Mouse (Mus musculus): ENCODE data around the gene Art4. TPM values are rescaled to one million over a fixed set of nuclear protein-coding genes. Genes with fewer than 3 reads are reported as not detected.

Gene Art4
- total and polyA plus RNA-seq, 3 experiments = 1.7 to 30.5 (median 27.8) TPM

GRCm38 (mm10) chr6:136848971-136849370, 8.6 kb downstream of the Art4 start:
- H3K36me3 ChIP-seq (replicated peaks) = peaks cover 53% of the 10 kb centered on the region
- H3K4me3 ChIP-seq (ENCODE audit: low read depth, low read length) = no peak overlapping the region
- H3K9me3 ChIP-seq (replicated peaks) = no peaks in the 10 kb centered on the region
- ATAC-seq (ENCODE audit: extremely low read depth, insufficient number of reproducible peaks, low FRiP score, poor library complexity, severe bottlenecking) (no peak), DNase-seq (ENCODE audit: low spot score) (no peak)
- no peak for TF ChIP-seq TAL1 (conservative IDR thresholded peaks at IDR 0.05; ENCODE audit: low read depth, low read length)
- peaks cover 29% of the 10 kb centered on the region for H3K4me1 ChIP-seq (ENCODE audit: insufficient read depth, low read depth, low read length)
- no peaks in the 10 kb centered on the region for H3K27me3 ChIP-seq (ENCODE audit: insufficient read depth, low read length)

GRCm38 (mm10) chr6:136848399-136848798, 9.1 kb downstream of the Art4 start:
- DNase-seq (ENCODE audit: low spot score) (no peak), ATAC-seq (ENCODE audit: extremely low read depth, insufficient number of reproducible peaks, low FRiP score, poor library complexity, severe bottlenecking) (no peak)
- Histone ChIP-seq H3K27me3 (ENCODE audit: insufficient read depth, low read length) (no peaks in the 10 kb centered on the region), H3K9me3 (replicated peaks) (no peaks in the 10 kb centered on the region), H3K4me3 (ENCODE audit: low read depth, low read length) (no peak overlapping the region), H3K4me1 (ENCODE audit: insufficient read depth, low read depth, low read length) (peaks cover 24% of the 10 kb centered on the region), H3K36me3 (replicated peaks) (peaks cover 50% of the 10 kb centered on the region)
- no peak for TF ChIP-seq GATA2 (IDR thresholded peaks at IDR 0.05; ENCODE audit: borderline replicate concordance, low read depth, low read length)
- no peak for TF ChIP-seq TAL1 (conservative IDR thresholded peaks at IDR 0.05; ENCODE audit: low read depth, low read length)
- no peak for TF ChIP-seq CTCF (IDR thresholded peaks at IDR 0.05; ENCODE audit: low read depth, low read length)
- no peak for TF ChIP-seq GATA1 (IDR thresholded peaks at IDR 0.05; ENCODE audit: borderline replicate concordance, low read length)
- no peak for TF ChIP-seq POLR2AphosphoS5 (IDR thresholded peaks at IDR 0.05; ENCODE audit: insufficient replicate concordance, low read depth, low read length)

- TF ChIP-seq CTCF (IDR thresholded peaks at IDR 0.05; ENCODE audit: low read depth, low read length) = 0 out of 2 replicates have a peak, but pooled peaks have one; percentile 16
- TF ChIP-seq POLR2AphosphoS5 (IDR thresholded peaks at IDR 0.05; ENCODE audit: insufficient replicate concordance, low read depth, low read length) = no peak
- no peak for DNase-seq (ENCODE audit: low spot score)
- peak; percentile 13; the same call in 1 of the 2 replicates for ATAC-seq (ENCODE audit: extremely low read depth, insufficient number of reproducible peaks, low FRiP score, poor library complexity, severe bottlenecking)
- Histone ChIP-seq H3K27me3 (ENCODE audit: insufficient read depth, low read length) (no peaks in the 10 kb centered on the region), H3K4me3 (ENCODE audit: low read depth, low read length) (no peak overlapping the region), H3K9me3 (replicated peaks) (no peaks in the 10 kb centered on the region), H3K36me3 (replicated peaks) (peaks cover 49% of the 10 kb centered on the region), H3K4me1 (ENCODE audit: insufficient read depth, low read depth, low read length) (peaks cover 22% of the 10 kb centered on the region)
Observed at GRCm38 (mm10) chr6:136847790-136848189, 9.7 kb downstream of the Art4 start.

- DNase-seq (ENCODE audit: low spot score) (no peak), ATAC-seq (ENCODE audit: extremely low read depth, insufficient number of reproducible peaks, low FRiP score, poor library complexity, severe bottlenecking) (no peak)
- peaks cover 43% of the 10 kb centered on the region for H3K36me3 ChIP-seq (replicated peaks)
- H3K4me1 ChIP-seq (ENCODE audit: insufficient read depth, low read depth, low read length) = peaks cover 19% of the 10 kb centered on the region
- H3K9me3 ChIP-seq (replicated peaks) = no peaks in the 10 kb centered on the region
- H3K4me3 ChIP-seq (ENCODE audit: low read depth, low read length) = no peak overlapping the region
- TF ChIP-seq TAL1 (conservative IDR thresholded peaks at IDR 0.05; ENCODE audit: low read depth, low read length) (no peak), GATA2 (IDR thresholded peaks at IDR 0.05; ENCODE audit: borderline replicate concordance, low read depth, low read length) (no peak), POLR2AphosphoS5 (IDR thresholded peaks at IDR 0.05; ENCODE audit: insufficient replicate concordance, low read depth, low read length) (no peak), GATA1 (IDR thresholded peaks at IDR 0.05; ENCODE audit: borderline replicate concordance, low read length) (no peak)
- no peaks in the 10 kb centered on the region for H3K27me3 ChIP-seq (ENCODE audit: insufficient read depth, low read length)
Observed at GRCm38 (mm10) chr6:136847267-136847666, 10.3 kb downstream of the Art4 start.

- no peaks in the 10 kb centered on the region for H3K9me3 ChIP-seq (replicated peaks)
- no peak for ATAC-seq (ENCODE audit: extremely low read depth, insufficient number of reproducible peaks, low FRiP score, poor library complexity, severe bottlenecking)
- peaks cover 17% of the 10 kb centered on the region for H3K4me1 ChIP-seq (ENCODE audit: insufficient read depth, low read depth, low read length)
- no peaks in the 10 kb centered on the region for H3K27me3 ChIP-seq (ENCODE audit: insufficient read depth, low read length)
- TF ChIP-seq TAL1 (conservative IDR thresholded peaks at IDR 0.05; ENCODE audit: low read depth, low read length) (no peak), CTCF (IDR thresholded peaks at IDR 0.05; ENCODE audit: low read depth, low read length) (no peak), POLR2AphosphoS5 (IDR thresholded peaks at IDR 0.05; ENCODE audit: insufficient replicate concordance, low read depth, low read length) (no peak), GATA1 (IDR thresholded peaks at IDR 0.05; ENCODE audit: borderline replicate concordance, low read length) (no peak), GATA2 (IDR thresholded peaks at IDR 0.05; ENCODE audit: borderline replicate concordance, low read depth, low read length) (no peak)
- DNase-seq (ENCODE audit: low spot score) = no peak
- H3K4me3 ChIP-seq (ENCODE audit: low read depth, low read length) = no peak overlapping the region
- peaks cover 39% of the 10 kb centered on the region for H3K36me3 ChIP-seq (replicated peaks)
Observed at GRCm38 (mm10) chr6:136845706-136846480, 11.6 kb downstream of the Art4 start.

GRCm38 (mm10) chr6:136844903-136845302, 12.6 kb downstream of the Art4 start:
- ATAC-seq (ENCODE audit: extremely low read depth, insufficient number of reproducible peaks, low FRiP score, poor library complexity, severe bottlenecking) (no peak), DNase-seq (ENCODE audit: low spot score) (no peak)
- Histone ChIP-seq H3K36me3 (replicated peaks) (peaks cover 29% of the 10 kb centered on the region), H3K27me3 (ENCODE audit: insufficient read depth, low read length) (no peaks in the 10 kb centered on the region), H3K9me3 (replicated peaks) (peaks cover 1% of the 10 kb centered on the region; the same call in 1 of the 2 replicates), H3K4me3 (ENCODE audit: low read depth, low read length) (no peak overlapping the region), H3K4me1 (ENCODE audit: insufficient read depth, low read depth, low read length) (peaks cover 13% of the 10 kb centered on the region)
- TF ChIP-seq GATA1 (IDR thresholded peaks at IDR 0.05; ENCODE audit: borderline replicate concordance, low read length) = no peak
- no peak for TF ChIP-seq POLR2AphosphoS5 (IDR thresholded peaks at IDR 0.05; ENCODE audit: insufficient replicate concordance, low read depth, low read length)
- no peak for TF ChIP-seq GATA2 (IDR thresholded peaks at IDR 0.05; ENCODE audit: borderline replicate concordance, low read depth, low read length)
- TF ChIP-seq CTCF (IDR thresholded peaks at IDR 0.05; ENCODE audit: low read depth, low read length) = no peak
- no peak for TF ChIP-seq TAL1 (conservative IDR thresholded peaks at IDR 0.05; ENCODE audit: low read depth, low read length)

Measured in G1E (cell line).